Mouse (Mus musculus): ENCODE measurements around the gene Cep135. TPM values are rescaled to one million over a fixed set of nuclear protein-coding genes. Genes with fewer than 3 reads are reported as not detected.

The Cep135 gene
- polyA plus RNA-seq (2012; fragmentation: generic; extraction: Trizol): 1.1 TPM

DNA sequence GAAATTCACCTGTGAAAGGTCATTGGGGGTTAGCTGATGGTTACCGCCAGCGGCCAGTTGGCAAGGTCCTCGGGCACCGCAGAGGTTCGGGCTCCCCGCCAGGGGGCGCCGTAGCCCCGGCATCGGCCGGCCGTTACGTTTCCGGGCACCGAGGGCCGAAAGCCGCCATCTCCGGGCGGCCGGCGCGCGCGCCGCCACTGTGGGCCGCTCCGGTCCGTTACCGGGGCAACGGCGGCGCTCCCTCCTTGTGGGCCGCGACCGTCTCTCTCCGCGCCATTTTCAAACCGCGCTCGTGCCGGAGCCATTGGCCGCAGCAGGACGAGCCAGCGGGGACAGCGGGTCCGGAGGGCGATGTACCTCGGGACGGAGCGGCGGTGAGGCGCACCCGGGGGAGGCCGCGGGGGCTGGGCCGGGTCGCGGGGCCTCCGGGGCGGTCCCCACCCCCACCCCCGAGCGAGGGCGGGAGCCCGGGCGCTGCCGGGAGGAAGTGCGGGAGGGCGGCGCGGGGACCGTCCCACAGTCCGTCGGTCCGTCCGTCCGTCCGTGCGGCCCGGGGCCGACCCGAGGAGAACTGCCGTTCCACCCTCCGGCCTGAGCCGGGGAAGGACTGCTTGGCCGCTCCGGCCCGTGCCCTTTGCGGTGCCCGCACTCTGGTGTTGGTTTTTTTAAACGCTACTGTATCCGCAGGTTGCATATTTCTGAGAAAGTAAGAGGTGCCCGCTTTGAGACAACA is at the start of gene Cep135:
TSS of gene Cep135 (plus strand) at position 148 of the 733 bp plus-strand sequence.
- H3K27me3 ChIP-seq (ENCODE audit: control insufficient read depth, insufficient read depth, insufficient read length): no peaks in the 10 kb centered on the region
- peaks cover 6% of the 10 kb centered on the region for H3K36me3 ChIP-seq (ENCODE audit: control insufficient read depth, insufficient read depth)
- H3K4me2 ChIP-seq (ENCODE audit: low read depth): peak within 1 kb of the TSS; percentile 93
- H3ac ChIP-seq (ENCODE audit: control insufficient read depth, insufficient read length): peak within 1 kb of the TSS; percentile 78
- TF ChIP-seq TCF3 (IDR thresholded peaks at IDR 0.05; ENCODE audit: insufficient read length, low read depth) (no peak), E2F4 (IDR thresholded peaks at IDR 0.05; ENCODE audit: insufficient read depth) (peak; percentile 81), POLR2A (IDR thresholded peaks at IDR 0.05; ENCODE audit: insufficient read length, low read depth) (peak; percentile 60), MYOG (IDR thresholded peaks at IDR 0.05; ENCODE audit: control insufficient read depth in 1 of 3, insufficient read depth in 1 of 3, insufficient read length in 2 of 3, low read depth in 2 of 3) (peak in 1 of 3 experiments; percentile 33)
- H3K79me2 ChIP-seq (ENCODE audit: control insufficient read depth, insufficient read depth): no peaks in the 10 kb centered on the region
- peak within 1 kb of the TSS; percentile 54 for H3K4me3 ChIP-seq

DNA sequence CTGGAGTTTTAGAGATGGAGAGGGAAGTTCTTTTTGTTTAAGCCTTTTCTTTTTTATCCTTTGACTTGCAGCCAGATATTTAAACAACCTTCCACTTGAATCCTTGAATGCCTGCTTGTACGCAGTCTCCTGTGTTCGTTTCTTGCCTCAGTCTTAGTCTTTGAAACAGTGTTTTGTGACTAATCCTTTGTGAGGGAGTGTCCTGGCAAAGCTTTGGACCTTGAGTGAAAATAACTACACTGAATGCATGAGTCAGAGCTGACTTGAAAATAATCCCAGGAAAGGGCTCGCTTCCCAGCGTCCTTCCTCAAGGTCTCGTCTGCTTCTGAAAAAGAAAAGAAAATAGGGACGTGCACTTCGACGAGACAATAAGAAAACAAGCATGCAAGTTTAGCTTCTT is 48.3 kb upstream of the Cep135 start:
- Histone ChIP-seq H3K36me3 (ENCODE audit: control insufficient read depth, insufficient read depth) (no peaks in the 10 kb centered on the region), H3K79me2 (ENCODE audit: control insufficient read depth, insufficient read depth) (no peaks in the 10 kb centered on the region), H3K4me2 (ENCODE audit: low read depth) (peak overlapping the region; percentile 86), H3K4me3 (no peak overlapping the region), H3ac (ENCODE audit: control insufficient read depth, insufficient read length) (no peak overlapping the region), H3K27me3 (ENCODE audit: control insufficient read depth, insufficient read depth, insufficient read length) (no peaks in the 10 kb centered on the region)
- no peak for TF ChIP-seq POLR2AphosphoS2 (IDR thresholded peaks at IDR 0.05; ENCODE audit: insufficient read length, low read depth)
- TF ChIP-seq MAX (IDR thresholded peaks at IDR 0.05; ENCODE audit: low read depth): no peak
- no peak for TF ChIP-seq MYOD1 (IDR thresholded peaks at IDR 0.05; ENCODE audit: control insufficient read depth in 1 of 3, insufficient read length in 2 of 3, low read depth in 2 of 3)
- no peak for TF ChIP-seq TCF3 (IDR thresholded peaks at IDR 0.05; ENCODE audit: insufficient read length, low read depth)
- no peak for TF ChIP-seq SRF (IDR thresholded peaks at IDR 0.05; ENCODE audit: control insufficient read depth, insufficient read length, low read depth)
- TF ChIP-seq MYOG (IDR thresholded peaks at IDR 0.05; ENCODE audit: control insufficient read depth in 1 of 3, insufficient read depth in 1 of 3, insufficient read length in 2 of 3, low read depth in 2 of 3): no peak
- no peak for TF ChIP-seq TCF12 (IDR thresholded peaks at IDR 0.05; ENCODE audit: insufficient read depth, poor library complexity, severe bottlenecking)
- TF ChIP-seq POLR2A (IDR thresholded peaks at IDR 0.05; ENCODE audit: insufficient read length, low read depth): no peak
- TF ChIP-seq USF1 (IDR thresholded peaks at IDR 0.05; ENCODE audit: low read depth): no peak
- no peak for TF ChIP-seq CEBPB (IDR thresholded peaks at IDR 0.05; ENCODE audit: insufficient read depth, poor library complexity, severe bottlenecking)
- TF ChIP-seq REST (IDR thresholded peaks at IDR 0.05; ENCODE audit: insufficient read depth, insufficient read length): no peak
- no peak for TF ChIP-seq E2F4 (IDR thresholded peaks at IDR 0.05; ENCODE audit: insufficient read depth)

DNA sequence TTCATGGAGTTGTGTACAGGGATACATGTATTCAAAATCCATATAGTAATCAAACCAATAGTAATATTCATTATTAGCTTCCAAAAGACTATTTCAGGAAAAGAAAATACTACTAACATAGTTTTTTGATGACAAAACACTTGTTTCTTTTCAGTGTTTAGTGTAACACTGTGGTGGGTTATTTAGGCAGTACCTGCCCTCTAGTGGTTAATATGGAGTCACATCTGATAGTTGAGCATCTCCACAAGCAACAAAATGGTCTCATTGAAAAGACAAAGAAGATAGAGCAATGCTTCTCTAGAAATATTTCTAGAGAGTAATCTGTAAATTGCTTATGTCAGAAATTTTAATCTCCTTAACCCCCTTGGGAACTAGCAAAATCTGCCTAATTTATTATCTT is 47.7 kb upstream of the Cep135 start:
- TF ChIP-seq TCF3 (IDR thresholded peaks at IDR 0.05; ENCODE audit: insufficient read length, low read depth) (no peak), MYOD1 (IDR thresholded peaks at IDR 0.05; ENCODE audit: control insufficient read depth in 1 of 3, insufficient read length in 2 of 3, low read depth in 2 of 3) (no peak)

DNA sequence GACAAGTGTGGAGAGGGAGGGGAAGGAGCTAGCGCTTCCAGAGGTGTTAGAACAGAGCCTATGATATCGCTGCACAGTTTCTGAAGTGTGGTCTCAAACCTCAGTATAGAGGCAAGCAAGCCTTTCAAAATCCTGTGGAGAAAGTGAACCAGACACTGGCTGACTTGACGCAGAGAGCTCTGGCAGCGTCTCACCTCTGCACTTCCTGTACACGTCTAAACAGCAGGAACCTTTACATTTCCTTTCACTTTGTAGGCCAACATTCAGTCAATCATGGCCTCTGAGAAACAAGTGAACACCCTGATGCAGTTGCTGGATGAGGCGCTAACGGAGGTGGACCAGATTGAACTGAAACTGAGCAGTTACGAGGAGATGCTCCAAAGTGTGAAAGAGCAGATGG is 45.3 kb upstream of the Cep135 start:
- Histone ChIP-seq H3K27me3 (ENCODE audit: control insufficient read depth, insufficient read depth, insufficient read length) (no peaks in the 10 kb centered on the region), H3K4me3 (no peak overlapping the region), H3ac (ENCODE audit: control insufficient read depth, insufficient read length) (no peak overlapping the region), H3K4me2 (ENCODE audit: low read depth) (no peak overlapping the region), H3K79me2 (ENCODE audit: control insufficient read depth, insufficient read depth) (no peaks in the 10 kb centered on the region), H3K36me3 (ENCODE audit: control insufficient read depth, insufficient read depth) (peaks cover 5% of the 10 kb centered on the region)
- TF ChIP-seq E2F4 (IDR thresholded peaks at IDR 0.05; ENCODE audit: insufficient read depth) (no peak), MYOD1 (IDR thresholded peaks at IDR 0.05; ENCODE audit: control insufficient read depth in 1 of 3, insufficient read length in 2 of 3, low read depth in 2 of 3) (no peak), POLR2AphosphoS2 (IDR thresholded peaks at IDR 0.05; ENCODE audit: insufficient read length, low read depth) (no peak), USF1 (IDR thresholded peaks at IDR 0.05; ENCODE audit: low read depth) (no peak), MAX (IDR thresholded peaks at IDR 0.05; ENCODE audit: low read depth) (no peak), TCF12 (IDR thresholded peaks at IDR 0.05; ENCODE audit: insufficient read depth, poor library complexity, severe bottlenecking) (no peak), POLR2A (IDR thresholded peaks at IDR 0.05; ENCODE audit: insufficient read length, low read depth) (no peak), REST (IDR thresholded peaks at IDR 0.05; ENCODE audit: insufficient read depth, insufficient read length) (no peak), CEBPB (IDR thresholded peaks at IDR 0.05; ENCODE audit: insufficient read depth, poor library complexity, severe bottlenecking) (no peak), SRF (IDR thresholded peaks at IDR 0.05; ENCODE audit: control insufficient read depth, insufficient read length, low read depth) (no peak), TCF3 (IDR thresholded peaks at IDR 0.05; ENCODE audit: insufficient read length, low read depth) (no peak), MYOG (IDR thresholded peaks at IDR 0.05; ENCODE audit: control insufficient read depth in 1 of 3, insufficient read depth in 1 of 3, insufficient read length in 2 of 3, low read depth in 2 of 3) (no peak)

More for the DNA sequence above, 47.7 kb upstream of the Cep135 start:
- no peak overlapping the region for H3K4me3 ChIP-seq
- H3K79me2 ChIP-seq (ENCODE audit: control insufficient read depth, insufficient read depth): no peaks in the 10 kb centered on the region
- no peaks in the 10 kb centered on the region for H3K36me3 ChIP-seq (ENCODE audit: control insufficient read depth, insufficient read depth)
- no peak overlapping the region for H3ac ChIP-seq (ENCODE audit: control insufficient read depth, insufficient read length)
- H3K4me2 ChIP-seq (ENCODE audit: low read depth): peak overlapping the region; percentile 86
- no peaks in the 10 kb centered on the region for H3K27me3 ChIP-seq (ENCODE audit: control insufficient read depth, insufficient read depth, insufficient read length)

DNA sequence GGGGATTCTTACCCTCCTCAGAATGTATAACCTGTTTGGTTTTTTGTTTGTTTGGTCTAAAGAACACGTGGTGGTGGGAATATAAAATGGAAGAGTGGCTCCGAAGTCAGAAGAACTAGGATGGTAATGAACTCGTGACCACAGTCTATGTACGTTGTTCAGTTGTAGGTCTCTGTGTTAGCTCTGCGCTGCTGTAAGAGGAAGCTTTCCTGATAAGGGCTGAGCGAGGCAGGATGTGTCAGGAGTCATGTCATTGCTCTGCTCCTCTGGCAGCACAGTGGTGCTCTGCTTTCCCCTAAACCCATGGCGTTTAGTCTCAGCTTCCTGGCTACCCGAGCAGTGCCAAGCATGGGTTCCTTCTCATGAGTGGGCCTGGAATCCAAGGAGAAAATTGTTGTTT is 38.1 kb upstream of the Cep135 start:
- Histone ChIP-seq H3ac (ENCODE audit: control insufficient read depth, insufficient read length) (no peak overlapping the region), H3K27me3 (ENCODE audit: control insufficient read depth, insufficient read depth, insufficient read length) (no peaks in the 10 kb centered on the region), H3K4me2 (ENCODE audit: low read depth) (no peak overlapping the region), H3K4me3 (no peak overlapping the region), H3K36me3 (ENCODE audit: control insufficient read depth, insufficient read depth) (peaks cover 21% of the 10 kb centered on the region), H3K79me2 (ENCODE audit: control insufficient read depth, insufficient read depth) (no peaks in the 10 kb centered on the region)
- no peak for TF ChIP-seq CEBPB (IDR thresholded peaks at IDR 0.05; ENCODE audit: insufficient read depth, poor library complexity, severe bottlenecking)
- TF ChIP-seq SRF (IDR thresholded peaks at IDR 0.05; ENCODE audit: control insufficient read depth, insufficient read length, low read depth): no peak
- no peak for TF ChIP-seq MYOG (IDR thresholded peaks at IDR 0.05; ENCODE audit: control insufficient read depth in 1 of 3, insufficient read depth in 1 of 3, insufficient read length in 2 of 3, low read depth in 2 of 3)
- TF ChIP-seq POLR2AphosphoS2 (IDR thresholded peaks at IDR 0.05; ENCODE audit: insufficient read length, low read depth): no peak
- TF ChIP-seq USF1 (IDR thresholded peaks at IDR 0.05; ENCODE audit: low read depth): no peak
- TF ChIP-seq MYOD1 (IDR thresholded peaks at IDR 0.05; ENCODE audit: control insufficient read depth in 1 of 3, insufficient read length in 2 of 3, low read depth in 2 of 3): no peak
- TF ChIP-seq REST (IDR thresholded peaks at IDR 0.05; ENCODE audit: insufficient read depth, insufficient read length): no peak
- no peak for TF ChIP-seq MAX (IDR thresholded peaks at IDR 0.05; ENCODE audit: low read depth)
- no peak for TF ChIP-seq TCF3 (IDR thresholded peaks at IDR 0.05; ENCODE audit: insufficient read length, low read depth)
- no peak for TF ChIP-seq POLR2A (IDR thresholded peaks at IDR 0.05; ENCODE audit: insufficient read length, low read depth)
- no peak for TF ChIP-seq TCF12 (IDR thresholded peaks at IDR 0.05; ENCODE audit: insufficient read depth, poor library complexity, severe bottlenecking)
- TF ChIP-seq E2F4 (IDR thresholded peaks at IDR 0.05; ENCODE audit: insufficient read depth): no peak
